Mouse (Mus musculus): ENCODE data around the gene Hbb-bs.

DNA sequence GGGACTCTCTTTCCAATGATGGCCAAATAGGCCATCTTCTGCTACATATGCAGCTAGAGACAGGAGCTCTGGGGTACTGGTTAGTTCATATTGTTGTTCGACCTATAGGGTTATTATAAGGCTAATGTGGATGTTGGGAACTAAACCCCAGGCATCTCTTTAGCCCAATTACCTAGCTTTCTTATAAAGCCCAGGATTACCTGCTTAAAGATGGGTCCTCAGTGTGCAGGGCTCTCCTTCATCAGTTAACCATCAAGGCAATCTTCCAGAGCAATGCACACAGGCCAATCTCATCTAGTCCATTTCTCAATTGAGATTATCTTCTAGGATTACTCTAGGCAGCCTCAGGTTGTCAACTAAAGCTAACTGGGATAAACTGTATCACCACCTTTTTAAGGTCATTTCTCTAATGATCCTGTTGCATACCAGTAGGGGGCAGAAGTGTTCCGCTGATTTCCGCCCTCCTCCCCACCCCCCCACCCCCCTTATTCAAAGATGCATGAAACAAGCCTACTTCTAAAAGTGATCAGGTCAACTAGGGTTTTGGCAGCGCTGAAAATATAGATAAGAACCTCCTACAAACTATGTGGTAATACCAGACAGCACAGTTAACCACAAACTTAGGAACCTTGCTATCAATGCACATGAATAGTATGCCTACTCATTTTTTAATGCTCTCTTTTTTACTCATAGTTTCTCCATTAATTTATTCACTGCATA is 35.1 kb downstream of the Hbb-bs start:
- TF ChIP-seq POLR2A (IDR thresholded peaks at IDR 0.05; ENCODE audit: insufficient read length, low read depth) (no peak), MAX (IDR thresholded peaks at IDR 0.05; ENCODE audit: low read depth) (no peak), MYOD1 (IDR thresholded peaks at IDR 0.05; ENCODE audit: control insufficient read depth in 1 of 3, insufficient read length in 2 of 3, low read depth in 2 of 3) (no peak), CEBPB (IDR thresholded peaks at IDR 0.05; ENCODE audit: insufficient read depth, poor library complexity, severe bottlenecking) (no peak), TCF12 (IDR thresholded peaks at IDR 0.05; ENCODE audit: insufficient read depth, poor library complexity, severe bottlenecking) (no peak), E2F4 (IDR thresholded peaks at IDR 0.05; ENCODE audit: insufficient read depth) (no peak), USF1 (IDR thresholded peaks at IDR 0.05; ENCODE audit: low read depth) (no peak), MYOG (IDR thresholded peaks at IDR 0.05; ENCODE audit: control insufficient read depth in 1 of 3, insufficient read depth in 1 of 3, insufficient read length in 2 of 3, low read depth in 2 of 3) (no peak)
